Mouse (Mus musculus) neutrophil, adult 59 days (primary cell): ENCODE measurements around the gene Orm3. TPM values are rescaled to one million over a fixed set of nuclear protein-coding genes. Genes with fewer than 3 reads are reported as not detected.

ENCODE experiments used
- total RNA-seq, 2 experiments: library from RNA; stranded (reverse); gene quantifications; 1 replicate in 1 of 2; 2 replicates in 1 of 2; pipeline ENCODE4 v1.2.4; 2023

Orm3 gene
- total RNA-seq, result not detected

DNA sequence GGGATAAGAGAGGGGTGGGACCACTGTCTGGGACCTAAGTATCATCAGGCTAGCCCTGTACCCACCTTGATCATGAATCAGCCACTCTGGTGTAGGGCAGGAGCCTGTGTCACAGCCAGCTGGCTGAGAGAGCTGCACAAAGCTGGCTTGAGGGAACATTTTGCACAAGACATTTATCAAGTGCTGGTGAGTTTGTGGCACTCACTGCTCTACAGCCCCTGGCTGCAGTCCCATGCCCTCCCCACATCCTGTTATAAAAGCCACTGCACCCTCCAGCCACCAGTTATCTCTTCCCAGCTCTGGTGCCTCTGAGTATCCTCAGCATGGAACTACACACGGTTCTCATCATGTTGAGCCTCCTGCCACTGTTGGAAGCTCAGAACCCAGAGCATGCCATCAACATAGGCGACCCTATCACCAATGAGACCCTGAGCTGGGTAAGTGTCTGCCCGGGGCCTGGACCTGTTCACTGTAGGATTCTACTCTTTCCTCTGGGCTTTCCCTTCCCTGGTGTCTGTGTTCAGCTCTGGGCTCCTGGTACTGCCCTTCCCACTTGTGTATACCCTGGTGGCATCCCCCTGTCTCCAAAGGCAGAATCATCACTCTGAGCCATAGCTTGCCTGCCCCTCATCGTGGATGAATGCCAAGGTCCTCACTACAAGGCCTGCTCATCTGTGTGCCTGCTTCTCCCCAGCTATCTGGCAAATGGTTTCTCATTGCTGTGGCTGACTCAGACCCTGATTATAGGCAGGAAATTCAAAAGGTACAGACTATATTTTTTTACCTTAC is at the start of gene Orm3:
Orm3 (plus strand) TSS at position 286 of the 789 bp plus-strand sequence.

DNA sequence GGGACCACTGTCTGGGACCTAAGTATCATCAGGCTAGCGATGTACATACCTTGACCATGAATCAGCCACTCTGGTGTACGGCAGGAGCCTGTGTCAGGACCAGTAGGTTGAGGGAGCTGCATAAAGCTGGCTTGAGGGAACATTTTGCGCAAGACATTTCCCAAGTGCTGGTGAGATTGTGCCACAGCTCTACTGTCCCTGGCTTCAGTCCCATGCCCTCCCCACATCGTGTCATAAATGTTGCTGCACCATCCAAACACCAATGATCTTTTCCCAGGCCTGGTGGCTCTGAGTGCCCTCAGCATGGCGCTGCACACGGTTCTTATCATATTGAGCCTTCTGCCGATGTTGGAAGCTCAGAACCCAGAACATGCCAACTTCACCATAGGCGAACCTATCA is 11.7 kb upstream of the Orm3 start, which contains the start of gene Orm1:
Orm1 (plus strand) TSS at position 266 of the 400 bp plus-strand sequence.

GRCm38 (mm10) chr4:63362150-63362549 is 6.2 kb downstream of the Orm3 start, which contains the start of gene Orm2:
Orm2 (plus strand) TSS chr4:63362449.

DNA sequence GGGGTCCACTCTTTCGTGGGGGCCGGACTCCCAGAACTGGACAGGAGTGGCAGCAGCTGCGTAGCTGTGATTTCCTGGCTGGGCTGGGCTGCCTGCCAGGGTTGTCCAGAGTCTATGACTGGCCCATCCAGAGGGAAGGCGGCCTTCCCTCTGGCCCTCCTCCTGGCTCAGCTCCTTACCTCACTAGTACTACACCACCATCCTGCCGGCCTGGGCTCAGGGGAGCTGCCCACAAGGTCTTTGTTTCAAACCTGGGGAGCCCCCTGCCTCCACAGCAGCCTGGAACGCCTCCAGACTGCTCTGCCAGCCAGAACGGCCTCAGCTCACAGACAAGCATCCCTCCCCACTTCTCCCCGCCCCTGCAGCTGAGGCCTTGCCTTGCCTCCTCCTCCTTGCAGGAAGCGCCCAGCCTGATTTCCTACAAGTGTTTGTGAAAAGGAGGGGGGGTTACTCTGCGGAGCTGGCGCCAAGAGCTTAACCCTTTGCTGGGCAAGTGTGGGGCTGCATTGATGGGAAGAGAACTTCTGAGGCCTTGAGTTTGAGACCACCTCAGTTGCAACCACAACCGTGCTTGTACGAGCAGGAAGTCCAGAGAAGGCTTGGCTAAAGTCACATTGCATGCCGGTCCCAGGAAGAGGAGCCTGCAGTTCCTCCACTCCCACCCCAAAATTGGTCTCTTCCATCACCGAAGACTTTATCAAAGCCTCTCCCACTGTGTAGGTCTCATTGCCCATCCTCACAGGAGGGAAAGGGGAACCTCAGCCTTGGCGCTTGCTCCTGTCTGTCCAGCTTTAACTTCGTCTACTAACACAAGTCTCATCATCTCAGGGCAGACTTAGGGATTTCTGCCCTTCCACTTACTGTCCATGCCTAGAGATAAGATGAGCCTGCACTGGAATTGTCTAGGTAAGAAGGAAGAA is 47.3 kb downstream of the Orm3 start, which contains the start of gene Akna:
Akna (minus strand) TSS at position 315 of the 920 bp plus-strand sequence.

Other genes starting within 250 kb of the Orm3 start
- gene Ambp, start 201.4 kb upstream of the Orm3 start, total RNA-seq, result not detected
- not detected for gene Kif12, start 184.0 kb upstream of the Orm3 start, total RNA-seq
- gene Col27a1, start 142.2 kb upstream of the Orm3 start, total RNA-seq, result under 1 TPM; 0.58 to 0.60 TPM
- gene Orm1, start 11.6 kb upstream of the Orm3 start, total RNA-seq, result 10 to 100 TPM; 27.7 to 36.6 TPM
- gene Orm2, start 6.3 kb downstream of the Orm3 start, total RNA-seq, result 1 to 10 TPM in 1 of 2 experiments, under 1 TPM in 1; 0.57 to 2.4 TPM
- 100 to 1,000 TPM; 265 to 278 TPM for gene Akna, start 47.2 kb downstream of the Orm3 start, total RNA-seq
- 1 to 10 TPM in 1 of 2 experiments, under 1 TPM in 1; 0.56 to 1.9 TPM for gene Whrn, start 139.8 kb downstream of the Orm3 start, total RNA-seq
- gene Atp6v1g1, start 188.6 kb downstream of the Orm3 start, total RNA-seq, result 100 to 1,000 TPM; 135 to 139 TPM
- gene Tmem268, start 202.6 kb downstream of the Orm3 start, total RNA-seq, result 10 to 100 TPM; 24.1 to 28.0 TPM
- not detected for gene Gm11213, start 249.1 kb downstream of the Orm3 start, total RNA-seq